Mouse (Mus musculus): ENCODE results near the gene Fbxw9. TPM values are rescaled to one million over a fixed set of nuclear protein-coding genes. Genes with fewer than 3 reads are reported as not detected.

Fbxw9 gene
- total and polyA plus RNA-seq, 3 experiments, result 7.3 to 21.9 (median 11.7) TPM

- DNase-seq (ENCODE audit: extremely low read depth), result no peak
- H3K36me3 ChIP-seq (replicated peaks in 1 of 2; ENCODE audit: control insufficient read depth in 1 of 2, insufficient read depth in 1 of 2, low read length in 1 of 2), result peaks cover 45 to 54% of the 10 kb centered on the region in 2 experiments
- H3K27me3 ChIP-seq (replicated peaks), result no peaks in the 10 kb centered on the region
- H3K9ac ChIP-seq (ENCODE audit: insufficient read depth, low read depth), result peak overlapping the region; percentile 100
- TF ChIP-seq UBTF (IDR thresholded peaks at IDR 0.05; ENCODE audit: low read depth, low read length) (no peak), ZMIZ1 (IDR thresholded peaks at IDR 0.05; ENCODE audit: low read depth, low read length) (no peak), EP300 (IDR thresholded peaks at IDR 0.05; ENCODE audit: low read length) (no peak), USF1 (IDR thresholded peaks at IDR 0.05; ENCODE audit: low read depth, low read length) (no peak), TBP (conservative IDR thresholded peaks at IDR 0.05; ENCODE audit: low read depth, low read length) (no peak), NELFE (IDR thresholded peaks at IDR 0.05; ENCODE audit: low read depth, low read length) (no peak)
- H3K79me2 ChIP-seq (replicated peaks; ENCODE audit: control insufficient read depth, extremely low read depth, insufficient read depth, poor library complexity, severe bottlenecking), result peaks cover 46% of the 10 kb centered on the region
- in situ Hi-C loops (cut with MboI; ENCODE audit: low pct_ligation_motif_present, low pct_unique_long_range_greater_than_20kb, low sequenced_read_pairs), result loop anchor here (5.0 kb wide), 1 partner anchor 35 kb away; the partner anchor contains the start of gene Hook2
- H3K27ac ChIP-seq (ENCODE audit: insufficient read depth, low read depth), result no peak overlapping the region
- peaks cover 10 to 48% of the 10 kb centered on the region in 2 experiments for H3K4me1 ChIP-seq (ENCODE audit: control insufficient read depth in 1 of 2, insufficient read depth in 2 of 2)
- dilution Hi-C loops (cut with MboI; ENCODE audit: extremely low pct_ligation_motif_present, extremely low pct_unique_long_range_greater_than_20kb, low sequenced_read_pairs), result no loop called here
- H3K4me3 ChIP-seq (replicated peaks in 1 of 3; ENCODE audit: low read depth in 2 of 3, low read length in 2 of 3, poor library complexity in 1 of 3), result peak overlapping the region; percentile 78 to 94 (median 85)
- peak overlapping the region; percentile 95; the same call in 1 of the 2 replicates for H3K4me2 ChIP-seq (ENCODE audit: insufficient read depth, low read depth, poor library complexity, severe bottlenecking)
- H3K9me3 ChIP-seq (replicated peaks; ENCODE audit: low read length), result no peaks in the 10 kb centered on the region
Observed at GRCm38 (mm10) chr8:85027516-85027855, 32.4 kb upstream of the Fbxw9 start.

GRCm38 (mm10) chr8:85027922-85028321 is 31.9 kb upstream of the Fbxw9 start:
- Histone ChIP-seq H3K4me2 (ENCODE audit: insufficient read depth, low read depth, poor library complexity, severe bottlenecking) (peak overlapping the region; percentile 95), H3K9ac (ENCODE audit: insufficient read depth, low read depth) (peak overlapping the region; percentile 100), H3K4me1 (ENCODE audit: control insufficient read depth in 1 of 2, insufficient read depth in 2 of 2) (peaks cover 10 to 49% of the 10 kb centered on the region in 2 experiments), H3K27ac (ENCODE audit: insufficient read depth, low read depth) (no peak overlapping the region), H3K9me3 (replicated peaks; ENCODE audit: low read length) (no peaks in the 10 kb centered on the region), H3K79me2 (replicated peaks; ENCODE audit: control insufficient read depth, extremely low read depth, insufficient read depth, poor library complexity, severe bottlenecking) (peaks cover 46% of the 10 kb centered on the region), H3K4me3 (replicated peaks in 1 of 3; ENCODE audit: low read depth in 2 of 3, low read length in 2 of 3, poor library complexity in 1 of 3) (peak overlapping the region; percentile 78 to 94 (median 85)), H3K27me3 (replicated peaks) (no peaks in the 10 kb centered on the region), H3K36me3 (replicated peaks in 1 of 2; ENCODE audit: control insufficient read depth in 1 of 2, insufficient read depth in 1 of 2, low read length in 1 of 2) (peaks cover 46 to 56% of the 10 kb centered on the region in 2 experiments)
- DNase-seq (ENCODE audit: extremely low read depth), result no peak
- in situ Hi-C loops (cut with MboI; ENCODE audit: low pct_ligation_motif_present, low pct_unique_long_range_greater_than_20kb, low sequenced_read_pairs) (loop anchor here (5.0 kb wide), 1 partner anchor 36 kb away; the partner anchor contains the start of gene Hook2), dilution Hi-C loops (cut with MboI; ENCODE audit: extremely low pct_ligation_motif_present, extremely low pct_unique_long_range_greater_than_20kb, low sequenced_read_pairs) (no loop called here)
- no peak for TF ChIP-seq TCF12 (IDR thresholded peaks at IDR 0.05; ENCODE audit: low read depth, low read length)
- no peak for TF ChIP-seq USF1 (IDR thresholded peaks at IDR 0.05; ENCODE audit: low read depth, low read length)
- no peak for TF ChIP-seq UBTF (IDR thresholded peaks at IDR 0.05; ENCODE audit: low read depth, low read length)
- no peak for TF ChIP-seq TBP (conservative IDR thresholded peaks at IDR 0.05; ENCODE audit: low read depth, low read length)
- no peak for TF ChIP-seq GABPA (IDR thresholded peaks at IDR 0.05; ENCODE audit: insufficient replicate concordance, low read depth, low read length)
- TF ChIP-seq RAD21 (IDR thresholded peaks at IDR 0.05; ENCODE audit: low read depth, low read length), result peak; percentile 14; the same call in 1 of the 2 replicates
- TF ChIP-seq MYC (IDR thresholded peaks at IDR 0.05; ENCODE audit: low read depth, low read length), result no peak
- TF ChIP-seq ZC3H11A (IDR thresholded peaks at IDR 0.05; ENCODE audit: low read depth, low read length), result no peak
- TF ChIP-seq CHD1 (IDR thresholded peaks at IDR 0.05; ENCODE audit: low read depth, low read length), result no peak
- no peak for TF ChIP-seq CHD2 (IDR thresholded peaks at IDR 0.05; ENCODE audit: low read length)
- peak; percentile 84 for TF ChIP-seq SIN3A (IDR thresholded peaks at IDR 0.05; ENCODE audit: low read length)
- no peak for TF ChIP-seq POLR2AphosphoS2 (IDR thresholded peaks at IDR 0.05; ENCODE audit: low read depth, low read length)
- 0 out of 2 replicates have a peak, but pooled peaks have one; percentile 36 for TF ChIP-seq MAX (IDR thresholded peaks at IDR 0.05; ENCODE audit: low read length)
- TF ChIP-seq CTCF (conservative IDR thresholded peaks at IDR 0.05 in 1 of 2, IDR thresholded peaks at IDR 0.05 in 1 of 2; ENCODE audit: low read depth in 2 of 2, low read length in 2 of 2), result peak in 1 of 2 experiments; percentile 46; a peak in 2 of 4 replicates
- no peak for TF ChIP-seq MAFK (IDR thresholded peaks at IDR 0.05; ENCODE audit: insufficient replicate concordance, low read length)
- 0 out of 2 replicates have a peak, but pooled peaks have one; percentile 34 for TF ChIP-seq MXI1 (IDR thresholded peaks at IDR 0.05; ENCODE audit: low read depth, low read length)
- TF ChIP-seq RCOR1 (conservative IDR thresholded peaks at IDR 0.05; ENCODE audit: low read depth, low read length), result no peak
- no peak for TF ChIP-seq EP300 (IDR thresholded peaks at IDR 0.05; ENCODE audit: low read length)
- TF ChIP-seq MEF2A (IDR thresholded peaks at IDR 0.05; ENCODE audit: borderline replicate concordance, low read depth, low read length), result no peak
- no peak for TF ChIP-seq ETS1 (conservative IDR thresholded peaks at IDR 0.05; ENCODE audit: low read depth, low read length)
- TF ChIP-seq SMC3 (IDR thresholded peaks at IDR 0.05; ENCODE audit: low read depth, low read length), result no peak
- TF ChIP-seq ZNF384 (IDR thresholded peaks at IDR 0.05; ENCODE audit: low read depth, low read length), result no peak
- TF ChIP-seq E2F4 (IDR thresholded peaks at IDR 0.05; ENCODE audit: insufficient replicate concordance, low read depth, low read length), result no peak
- no peak for TF ChIP-seq NELFE (IDR thresholded peaks at IDR 0.05; ENCODE audit: low read depth, low read length)
- no peak for TF ChIP-seq BHLHE40 (IDR thresholded peaks at IDR 0.05; ENCODE audit: low read depth, low read length)
- no peak for TF ChIP-seq MAZ (IDR thresholded peaks at IDR 0.05; ENCODE audit: low read depth, low read length)
- no peak for TF ChIP-seq USF2 (conservative IDR thresholded peaks at IDR 0.05; ENCODE audit: low read depth, low read length)
- TF ChIP-seq HCFC1 (IDR thresholded peaks at IDR 0.05; ENCODE audit: low read depth, low read length), result no peak
- TF ChIP-seq ZKSCAN1 (IDR thresholded peaks at IDR 0.05; ENCODE audit: borderline replicate concordance, low read depth, low read length), result no peak
- TF ChIP-seq ELF1 (IDR thresholded peaks at IDR 0.05; ENCODE audit: low read depth, low read length), result no peak
- TF ChIP-seq ZMIZ1 (IDR thresholded peaks at IDR 0.05; ENCODE audit: low read depth, low read length), result no peak
- no peak for TF ChIP-seq NRF1 (IDR thresholded peaks at IDR 0.05; ENCODE audit: low read depth, low read length)

Data from CH12.LX (cell line).